Mouse (Mus musculus) adrenal gland, postnatal 10 days (tissue): ENCODE results near the gene Bmpr2. TPM values are rescaled to one million over a fixed set of nuclear protein-coding genes. Genes with fewer than 3 reads are reported as not detected.

ENCODE experiments used
- total RNA-seq, 2 experiments: library from RNA; stranded (reverse); gene quantifications; 2 replicates each; pipeline ENCODE4 v1.2.3; 2021

Bmpr2 gene
- total RNA-seq, 2 experiments from 2014 or later = 49.2 to 55.0 TPM

Other genes with a start within 250 kb of the Bmpr2 start
- gene Gm973, start 247.1 kb upstream of the Bmpr2 start, total RNA-seq = 1 to 10 TPM; 5.7 to 9.7 TPM
- gene Sumo1, start 92.6 kb upstream of the Bmpr2 start, total RNA-seq = 100 to 1,000 TPM; 105 to 125 TPM
- gene Nop58, start 78.4 kb upstream of the Bmpr2 start, total RNA-seq = 100 to 1,000 TPM; 114 to 126 TPM
- 10 to 100 TPM; 31.9 to 34.3 TPM for gene Fam117b, start 149.6 kb downstream of the Bmpr2 start, total RNA-seq